Mouse (Mus musculus) neural tube, embryonic 14.5 days (tissue): ENCODE data around the gene Vipr2. TPM values are rescaled to one million over a fixed set of nuclear protein-coding genes. Genes with fewer than 3 reads are reported as not detected.

ENCODE experiments used
- ATAC-seq: fragments of 200-750 bp; cut with Nextera tagmentation; 2 replicates; pipeline ENCODE4 v1.8.0; 2017; ENCODE audit warnings: low read depth, mild to moderate bottlenecking, moderate TSS enrichment, moderate library complexity
- H3K27ac ChIP-seq: fragments of 300-500 bp; sonication (generic); 2 replicates; pipeline ENCODE4 v1.5.1; 2014; ENCODE audit warnings: low read depth, mild to moderate bottlenecking, control low read depth, low read length, moderate library complexity, mixed read lengths
- H3K27me3 ChIP-seq: fragments of 300-500 bp; sonication (generic); 2 replicates; pipeline ENCODE4 v1.6.1; 2014; ENCODE audit warnings: low read length; ENCODE audit not compliant: control insufficient read depth, insufficient read depth
- H3K36me3 ChIP-seq: fragments of 300-500 bp; sonication (generic); 2 replicates; pipeline ENCODE4 v1.6.1; 2014; ENCODE audit warnings: low read length, mixed read lengths; ENCODE audit not compliant: control insufficient read depth, insufficient read depth
- H3K4me1 ChIP-seq: fragments of 300-500 bp; sonication (generic); 2 replicates; pipeline ENCODE4 v1.6.1; 2014; ENCODE audit warnings: low read length; ENCODE audit not compliant: control insufficient read depth, insufficient read depth
- H3K4me2 ChIP-seq: fragments of 300-500 bp; sonication (generic); 2 replicates; pipeline ENCODE4 v1.6.1; 2014; ENCODE audit warnings: mild to moderate bottlenecking, low read depth, low read length, control low read depth
- H3K4me3 ChIP-seq: fragments of 300-500 bp; sonication (generic); 2 replicates; pipeline ENCODE4 v1.5.1; 2014; ENCODE audit warnings: low read depth, low read length, control low read depth, mixed read lengths
- H3K9ac ChIP-seq: fragments of 300-500 bp; sonication (generic); replicated peaks from 2 replicates; pipeline ENCODE4 v1.6.1; 2014; ENCODE audit warnings: low read depth, mild to moderate bottlenecking, control low read depth, low read length, mixed read lengths
- H3K9me3 ChIP-seq: fragments of 300-500 bp; sonication (generic); 2 replicates; pipeline ENCODE4 v1.6.1; 2016; ENCODE audit warnings: low read length; ENCODE audit not compliant: control insufficient read depth
- WGBS: fragments of 180-500 bp; shearing (Covaris S2); extraction: QIAGEN DNeasy Blood & Tissue Kit; methylation state at CpG from one replicate; pipeline ENCODE4 v1.1.7; 2014; 5-methylcytosine and 5-hydroxymethylcytosine counted together
- polyA plus RNA-seq: library from polyadenylated mRNA; unstranded; fragments of >200 nt; fragmentation: Nextera tagmentation; extraction: Ambion mirVana; gene quantifications from 2 replicates; pipeline ENCODE4 v1.2.1, GENCODE M21; 2014

Vipr2 gene
- polyA plus RNA-seq, 1 experiment from 2014 or later = 0.84 TPM

- Histone ChIP-seq H3K27me3 (no peaks in the 10 kb centered on the region), H3K4me2 (no peak overlapping the region), H3K9me3 (no peaks in the 10 kb centered on the region), H3K4me3 (no peak overlapping the region), H3K36me3 (no peaks in the 10 kb centered on the region), H3K4me1 (no peaks in the 10 kb centered on the region), H3K27ac (no peak overlapping the region), H3K9ac (no peak overlapping the region)
- WGBS = 91% methylated on average over 2 of the region's 2 CpGs
- ATAC-seq = no peak
Observed at GRCm38 (mm10) chr12:116140605-116141004, 63.1 kb downstream of the Vipr2 start.

- Histone ChIP-seq H3K4me3 (no peak overlapping the region), H3K27ac (no peak overlapping the region), H3K9ac (no peak overlapping the region), H3K36me3 (no peaks in the 10 kb centered on the region), H3K4me2 (no peak overlapping the region), H3K4me1 (no peaks in the 10 kb centered on the region), H3K27me3 (no peaks in the 10 kb centered on the region), H3K9me3 (no peaks in the 10 kb centered on the region)
- WGBS = 92% methylated on average over 2 of the region's 2 CpGs
- ATAC-seq = no peak
Observed at GRCm38 (mm10) chr12:116141816-116142215, 64.3 kb downstream of the Vipr2 start.

- no peak overlapping the region for H3K4me2 ChIP-seq
- H3K4me3 ChIP-seq = no peak overlapping the region
- H3K27ac ChIP-seq = no peak overlapping the region
- H3K9me3 ChIP-seq = no peaks in the 10 kb centered on the region
- 91% methylated on average over 3 of the region's 3 CpGs for WGBS
- no peak overlapping the region for H3K9ac ChIP-seq
- no peak for ATAC-seq
- no peaks in the 10 kb centered on the region for H3K27me3 ChIP-seq
- H3K36me3 ChIP-seq = no peaks in the 10 kb centered on the region
- no peaks in the 10 kb centered on the region for H3K4me1 ChIP-seq
Observed at GRCm38 (mm10) chr12:116142464-116142863, 64.9 kb downstream of the Vipr2 start.

GRCm38 (mm10) chr12:116145246-116145645 is 67.7 kb downstream of the Vipr2 start:
- WGBS = 40% methylated on average over 5 of the region's 5 CpGs
- no peak for ATAC-seq

GRCm38 (mm10) chr12:116145686-116146085 is 68.2 kb downstream of the Vipr2 start:
- H3K4me1 ChIP-seq = no peaks in the 10 kb centered on the region
- H3K9me3 ChIP-seq = no peaks in the 10 kb centered on the region
- ATAC-seq = peak; percentile 23; the same call in 1 of the 2 replicates
- H3K27ac ChIP-seq = no peak overlapping the region
- no peak overlapping the region for H3K4me3 ChIP-seq
- H3K36me3 ChIP-seq = no peaks in the 10 kb centered on the region
- no peak overlapping the region for H3K4me2 ChIP-seq
- H3K9ac ChIP-seq = no peak overlapping the region
- WGBS = 88% methylated on average over 1 of the region's 1 CpGs
- H3K27me3 ChIP-seq = no peaks in the 10 kb centered on the region

More at GRCm38 (mm10) chr12:116145246-116145645, 67.7 kb downstream of the Vipr2 start:
- H3K36me3 ChIP-seq = no peaks in the 10 kb centered on the region
- H3K27ac ChIP-seq = no peak overlapping the region
- no peaks in the 10 kb centered on the region for H3K9me3 ChIP-seq
- H3K27me3 ChIP-seq = no peaks in the 10 kb centered on the region
- no peak overlapping the region for H3K4me3 ChIP-seq
- H3K9ac ChIP-seq = no peak overlapping the region
- H3K4me1 ChIP-seq = no peaks in the 10 kb centered on the region
- no peak overlapping the region for H3K4me2 ChIP-seq

- Histone ChIP-seq H3K4me1 (no peaks in the 10 kb centered on the region), H3K9ac (no peak overlapping the region; the same call in 1 of the 2 replicates), H3K27ac (no peak overlapping the region), H3K36me3 (no peaks in the 10 kb centered on the region), H3K4me2 (no peak overlapping the region), H3K27me3 (no peaks in the 10 kb centered on the region), H3K9me3 (no peaks in the 10 kb centered on the region), H3K4me3 (no peak overlapping the region)
- WGBS = 38% methylated on average over 8 of the region's 8 CpGs
- peak; percentile 75; the same call in 1 of the 2 replicates for ATAC-seq
Observed at GRCm38 (mm10) chr12:116146996-116147634, 69.6 kb downstream of the Vipr2 start.

GRCm38 (mm10) chr12:116152866-116153428 is 75.4 kb downstream of the Vipr2 start:
- Histone ChIP-seq H3K9ac (no peak overlapping the region), H3K9me3 (no peaks in the 10 kb centered on the region), H3K27ac (no peak overlapping the region), H3K27me3 (no peaks in the 10 kb centered on the region), H3K36me3 (no peaks in the 10 kb centered on the region), H3K4me2 (no peak overlapping the region), H3K4me1 (no peaks in the 10 kb centered on the region), H3K4me3 (no peak overlapping the region)
- no peak for ATAC-seq
- 91% methylated on average over 9 of the region's 9 CpGs for WGBS

GRCm38 (mm10) chr12:116156792-116157532 is 79.4 kb downstream of the Vipr2 start:
- no peak overlapping the region for H3K4me2 ChIP-seq
- no peak overlapping the region for H3K9ac ChIP-seq
- WGBS = 72% methylated on average over 7 of the region's 7 CpGs
- H3K36me3 ChIP-seq = no peaks in the 10 kb centered on the region
- no peaks in the 10 kb centered on the region for H3K27me3 ChIP-seq
- H3K9me3 ChIP-seq = no peaks in the 10 kb centered on the region
- H3K27ac ChIP-seq = no peak overlapping the region
- no peaks in the 10 kb centered on the region for H3K4me1 ChIP-seq
- H3K4me3 ChIP-seq = no peak overlapping the region
- peak; percentile 74; the same call in 1 of the 2 replicates for ATAC-seq

- Histone ChIP-seq H3K4me1 (no peaks in the 10 kb centered on the region), H3K27ac (no peak overlapping the region), H3K36me3 (no peaks in the 10 kb centered on the region), H3K4me2 (no peak overlapping the region), H3K9me3 (no peaks in the 10 kb centered on the region), H3K4me3 (no peak overlapping the region), H3K9ac (no peak overlapping the region), H3K27me3 (no peaks in the 10 kb centered on the region)
- no peak for ATAC-seq
- 89% methylated on average over 5 of the region's 5 CpGs for WGBS
Observed at GRCm38 (mm10) chr12:116159223-116159622, 81.7 kb downstream of the Vipr2 start.
